Mouse (Mus musculus) liver, embryonic 16.5 days (tissue): ENCODE results near the gene Git1. TPM values are rescaled to one million over a fixed set of nuclear protein-coding genes. Genes with fewer than 3 reads are reported as not detected.
A peak's percentile ranks its signal among the peaks of the same experiment; 100 is the strongest.

Experiments
- ATAC-seq: fragments of 200-750 bp; cut with Nextera tagmentation; 2 replicates; pipeline ENCODE4 v1.8.0; 2017; ENCODE audit warnings: low read depth, mild to moderate bottlenecking, moderate number of reproducible peaks, moderate library complexity
- H3K27ac ChIP-seq: fragments of 300-500 bp; sonication (generic); 2 replicates; pipeline ENCODE4 v1.5.1; 2014; ENCODE audit warnings: mild to moderate bottlenecking, low read length
- H3K27me3 ChIP-seq: fragments of 300-500 bp; sonication (generic); 2 replicates; pipeline ENCODE4 v1.6.1; 2014; ENCODE audit warnings: low read depth, low read length, mixed read lengths; ENCODE audit not compliant: control insufficient read depth, insufficient read depth
- H3K36me3 ChIP-seq: fragments of 300-500 bp; sonication (generic); 2 replicates; pipeline ENCODE4 v1.6.1; 2014; ENCODE audit warnings: mild to moderate bottlenecking; ENCODE audit not compliant: control insufficient read depth, insufficient read depth
- H3K4me1 ChIP-seq: fragments of 300-500 bp; sonication (generic); 2 replicates; pipeline ENCODE4 v1.6.1; 2014; ENCODE audit warnings: low read depth, low read length, mixed read lengths; ENCODE audit not compliant: control insufficient read depth
- H3K4me2 ChIP-seq: fragments of 300-500 bp; sonication (generic); 2 replicates; pipeline ENCODE4 v1.6.1; 2014; ENCODE audit warnings: low read depth, low read length, mixed read lengths
- H3K4me3 ChIP-seq: fragments of 300-500 bp; sonication (generic); 2 replicates; pipeline ENCODE4 v1.5.1; 2014; ENCODE audit warnings: low read depth, mild to moderate bottlenecking, low read length
- H3K9ac ChIP-seq: fragments of 300-500 bp; sonication (generic); 2 replicates; pipeline ENCODE4 v1.6.1; 2014; ENCODE audit warnings: low read depth, low read length
- H3K9me3 ChIP-seq: fragments of 300-500 bp; sonication (generic); replicated peaks from 2 replicates; pipeline ENCODE4 v1.6.1; 2016; ENCODE audit warnings: low read length; ENCODE audit not compliant: control insufficient read depth
- WGBS: fragments of 180-500 bp; shearing (Covaris S2); extraction: QIAGEN DNeasy Blood & Tissue Kit; methylation state at CpG from one replicate; pipeline ENCODE4 v1.1.7; 2014; ENCODE audit not compliant: insufficient replicate concordance; 5-methylcytosine and 5-hydroxymethylcytosine counted together
- polyA plus RNA-seq: library from polyadenylated mRNA; unstranded; fragments of >200 nt; fragmentation: Nextera tagmentation; extraction: Ambion mirVana; gene quantifications from 2 replicates; pipeline ENCODE4 v1.2.1, GENCODE M21; 2015

The Git1 gene
- polyA plus RNA-seq, result 1.3 and 1.5 TPM in 2 replicates

DNA sequence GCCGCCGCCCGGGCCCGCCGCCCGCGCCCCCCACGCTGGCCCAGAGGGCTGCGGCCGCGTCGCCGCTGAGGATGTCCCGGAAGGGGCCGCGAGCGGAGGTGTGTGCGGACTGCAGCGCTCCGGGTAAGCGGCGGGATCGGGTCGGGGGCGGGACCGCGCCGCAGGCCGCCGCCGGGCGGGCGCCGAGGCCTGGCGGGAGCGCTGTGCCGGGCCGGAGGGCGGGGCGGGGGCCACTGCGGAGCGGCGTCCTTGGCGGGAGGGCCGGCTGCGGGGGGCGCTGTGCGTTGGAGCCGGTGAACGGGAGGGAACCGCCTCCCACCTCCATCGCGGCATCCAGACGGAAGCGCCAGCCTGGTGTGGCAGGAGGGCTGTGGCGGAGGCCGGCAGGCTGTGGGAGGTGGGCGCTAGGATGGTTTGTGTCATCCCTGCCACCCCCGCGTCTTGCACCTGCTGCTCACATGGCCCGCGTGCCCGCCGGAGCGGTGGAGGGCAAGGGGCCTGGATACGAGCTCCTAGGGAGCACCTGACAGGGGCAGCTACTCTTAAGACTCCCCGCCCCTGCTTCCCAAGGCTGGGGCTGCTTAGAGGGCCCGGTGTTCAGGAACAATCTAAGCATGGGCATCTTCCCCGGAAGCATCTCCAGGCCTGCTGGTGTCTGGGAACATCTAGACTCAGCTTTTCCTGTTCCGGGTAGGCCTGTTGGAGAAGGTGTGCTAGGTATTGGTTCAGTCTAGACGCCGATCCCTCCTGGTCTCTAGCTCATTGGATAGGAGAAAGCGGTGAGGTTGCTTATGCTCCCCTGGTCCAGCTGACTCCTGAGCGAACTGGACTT is at the start of gene Git1:
Gene Git1 (plus strand): TSS at position 51 of the 832 bp plus-strand sequence.
- peak within 1 kb of the TSS; percentile 97 for H3K4me2 ChIP-seq
- H3K36me3 ChIP-seq, result no peaks in the 10 kb centered on the region
- H3K4me1 ChIP-seq, result peaks cover 64% of the 10 kb centered on the region
- no peaks in the 10 kb centered on the region for H3K9me3 ChIP-seq
- H3K27ac ChIP-seq, result peak within 1 kb of the TSS; percentile 73
- peak within 1 kb of the TSS; percentile 87 for H3K9ac ChIP-seq
- WGBS, result under 1% methylated on average over 64 of the region's 74 CpGs
- H3K27me3 ChIP-seq, result peaks cover 27% of the 10 kb centered on the region
- peak; percentile 30 for ATAC-seq
- H3K4me3 ChIP-seq, result peak within 1 kb of the TSS; percentile 84

DNA sequence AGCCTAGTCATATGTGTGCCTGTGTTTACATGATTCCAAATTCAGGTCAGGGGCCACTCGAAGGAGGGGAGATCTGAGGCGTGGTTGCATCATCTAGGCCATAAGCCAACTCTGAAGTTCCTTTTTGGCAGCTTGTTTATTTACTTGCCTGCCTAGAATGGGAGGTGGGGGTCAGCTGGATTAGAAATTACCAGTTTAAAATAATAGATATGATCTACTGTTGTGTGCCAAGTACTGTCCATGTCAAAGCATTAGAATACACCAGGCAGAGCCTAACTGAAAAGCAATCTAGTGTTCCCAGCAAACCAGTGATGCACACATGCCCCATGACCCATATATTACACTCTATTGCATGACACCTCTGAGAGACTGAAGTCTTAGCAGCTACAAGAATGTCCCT is 48.4 kb upstream of the Git1 start:
- Histone ChIP-seq H3K36me3 (no peaks in the 10 kb centered on the region; the same call in 1 of the 2 replicates), H3K4me2 (no peak overlapping the region), H3K4me1 (peaks cover 15% of the 10 kb centered on the region), H3K9ac (no peak overlapping the region), H3K27ac (no peak overlapping the region), H3K9me3 (no peaks in the 10 kb centered on the region), H3K4me3 (no peak overlapping the region), H3K27me3 (no peaks in the 10 kb centered on the region)
- 44% methylated on average over 2 of the region's 2 CpGs for WGBS
- ATAC-seq, result no peak

DNA sequence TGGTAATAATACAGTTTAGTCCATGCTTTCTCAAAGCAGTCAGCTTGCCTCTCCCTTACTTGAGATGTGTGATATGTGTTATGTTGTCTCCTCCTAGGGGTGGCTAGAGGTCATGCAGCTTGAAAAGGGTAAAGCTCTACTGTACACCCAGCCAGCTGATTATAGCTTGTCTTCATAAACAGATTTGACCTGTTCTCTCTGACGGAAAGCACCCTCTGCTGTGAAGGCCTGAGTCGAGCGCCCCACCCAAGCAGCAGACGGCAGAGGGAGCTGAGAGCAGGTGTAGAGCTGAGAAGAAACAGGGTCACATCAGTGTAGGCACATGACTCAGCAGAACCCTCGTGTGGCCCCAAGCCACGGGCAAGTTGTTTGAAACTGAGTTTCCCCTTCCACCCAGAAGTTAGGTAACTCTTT is 46.7 kb upstream of the Git1 start:
- Histone ChIP-seq H3K4me2 (no peak overlapping the region), H3K9ac (no peak overlapping the region), H3K4me1 (peaks cover 15% of the 10 kb centered on the region), H3K9me3 (no peaks in the 10 kb centered on the region), H3K27ac (no peak overlapping the region; the same call in 1 of the 2 replicates), H3K27me3 (no peaks in the 10 kb centered on the region), H3K36me3 (no peaks in the 10 kb centered on the region; the same call in 1 of the 2 replicates), H3K4me3 (no peak overlapping the region)
- peak; percentile 85 for ATAC-seq
- WGBS, result 9% methylated on average over 6 of the region's 6 CpGs

DNA sequence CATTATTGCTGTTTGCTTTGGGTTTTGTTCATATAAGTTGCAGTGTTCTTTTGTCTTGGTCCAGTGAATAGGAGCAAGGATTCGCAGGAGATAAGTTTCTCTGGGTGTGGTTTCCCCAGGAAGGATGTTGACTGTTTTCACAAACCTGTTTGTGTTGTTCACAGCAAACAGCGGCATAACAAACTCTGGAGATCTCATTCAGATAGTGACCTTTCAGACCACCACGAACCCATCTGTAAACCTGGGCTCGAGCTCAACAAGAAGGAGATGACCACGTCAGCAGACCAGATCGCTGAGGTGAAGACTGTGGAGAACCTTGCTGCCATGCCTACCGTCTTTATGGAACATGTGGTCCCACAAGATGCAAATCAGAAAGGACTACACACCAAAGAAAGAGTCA is 44.1 kb upstream of the Git1 start:
- H3K4me3 ChIP-seq, result no peak overlapping the region
- WGBS, result 79% methylated on average over 7 of the region's 7 CpGs

DNA sequence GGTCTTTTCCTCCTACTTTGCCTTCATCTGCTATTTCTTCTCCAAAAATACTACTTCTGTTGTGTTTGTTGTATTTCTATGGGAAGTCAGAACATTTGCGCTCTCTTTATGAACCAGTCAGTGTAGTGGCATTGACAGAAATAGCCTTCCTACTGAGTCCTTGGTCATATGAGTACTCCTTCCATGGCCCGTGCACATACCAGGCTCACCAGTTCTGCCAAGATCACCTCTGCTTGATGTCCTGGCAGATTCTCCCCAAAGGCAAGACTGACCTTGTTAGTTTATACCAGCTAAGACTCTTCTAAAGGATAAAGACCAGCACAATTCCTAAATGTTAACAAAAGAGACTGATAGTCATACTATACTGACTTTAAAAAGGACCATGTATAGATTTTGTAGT is 41.7 kb upstream of the Git1 start:
- Histone ChIP-seq H3K4me2 (no peak overlapping the region), H3K27me3 (no peaks in the 10 kb centered on the region), H3K36me3 (peaks cover 6% of the 10 kb centered on the region; the same call in 1 of the 2 replicates), H3K9me3 (no peaks in the 10 kb centered on the region), H3K4me3 (no peak overlapping the region), H3K27ac (no peak overlapping the region), H3K9ac (no peak overlapping the region), H3K4me1 (peaks cover 2% of the 10 kb centered on the region; the same call in 1 of the 2 replicates)
- ATAC-seq, result no peak
- 84% methylated on average over 2 of the region's 2 CpGs for WGBS

More for the DNA sequence above, 44.1 kb upstream of the Git1 start:
- no peaks in the 10 kb centered on the region for H3K9me3 ChIP-seq
- peaks cover 2% of the 10 kb centered on the region; the same call in 1 of the 2 replicates for H3K36me3 ChIP-seq
- H3K4me2 ChIP-seq, result no peak overlapping the region
- no peaks in the 10 kb centered on the region for H3K27me3 ChIP-seq
- no peak for ATAC-seq
- no peak overlapping the region for H3K9ac ChIP-seq
- H3K27ac ChIP-seq, result no peak overlapping the region
- peaks cover 15% of the 10 kb centered on the region for H3K4me1 ChIP-seq

DNA sequence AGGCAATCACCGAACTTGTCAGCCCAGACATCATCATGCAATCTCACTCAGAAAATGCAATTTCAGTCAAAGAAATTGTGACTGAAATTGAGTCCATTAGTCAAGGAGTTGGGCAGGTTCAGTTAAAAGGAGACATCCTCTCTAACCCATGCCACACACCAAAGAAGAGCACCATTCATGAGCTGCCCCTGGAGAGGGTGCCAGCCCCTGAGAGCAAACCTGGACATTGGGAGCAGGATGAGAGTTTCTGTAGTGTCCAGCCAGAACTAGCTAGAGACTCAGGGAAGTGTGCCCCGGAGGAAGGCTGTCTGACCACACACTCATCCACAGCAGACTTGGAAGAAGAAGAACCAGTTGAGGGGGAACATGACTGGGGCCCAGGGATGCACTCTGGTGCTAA is 40.0 kb upstream of the Git1 start:
- no peak overlapping the region for H3K27ac ChIP-seq
- H3K4me2 ChIP-seq, result no peak overlapping the region
- ATAC-seq, result no peak
- no peak overlapping the region for H3K9ac ChIP-seq
- no peaks in the 10 kb centered on the region for H3K4me1 ChIP-seq
- H3K9me3 ChIP-seq, result no peaks in the 10 kb centered on the region
- WGBS, result 90% methylated on average over 2 of the region's 2 CpGs
- H3K27me3 ChIP-seq, result no peaks in the 10 kb centered on the region
- no peak overlapping the region for H3K4me3 ChIP-seq
- H3K36me3 ChIP-seq, result peaks cover 6% of the 10 kb centered on the region; the same call in 1 of the 2 replicates

DNA sequence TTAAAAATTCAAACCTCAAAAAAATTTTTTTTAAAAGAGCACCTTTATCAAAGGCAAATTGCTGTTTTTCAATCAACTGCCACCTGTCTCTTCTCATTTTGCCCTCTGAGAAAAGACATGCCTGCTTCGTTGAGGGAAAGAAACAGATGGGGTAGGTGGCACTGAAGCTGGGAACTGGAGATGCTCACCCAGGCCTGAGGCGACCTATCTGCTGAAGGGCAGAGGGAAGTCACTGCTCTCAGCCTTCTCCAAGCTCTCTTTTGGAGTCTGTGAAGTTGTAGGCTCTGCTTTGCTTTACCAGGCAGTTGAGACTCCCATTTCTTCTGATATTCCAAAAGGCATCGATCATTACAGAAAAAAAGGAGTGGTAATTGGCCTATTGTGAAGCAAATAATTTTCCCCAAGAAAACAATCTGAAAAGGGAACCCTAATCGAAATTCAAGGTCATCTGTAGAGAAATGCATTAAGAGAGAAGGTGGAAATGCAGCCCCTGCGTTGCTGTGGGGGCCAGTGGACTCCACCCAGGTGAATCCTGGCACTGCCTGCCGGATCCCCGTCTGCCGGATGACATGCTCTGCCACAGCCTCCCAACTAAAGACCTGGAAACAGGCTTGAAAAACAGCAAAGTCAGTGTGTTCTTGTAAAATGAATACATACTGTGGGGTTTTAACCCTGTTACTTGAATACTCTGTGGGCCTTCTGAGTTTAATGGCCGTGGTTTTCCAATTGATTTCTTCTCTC is 37.4 kb upstream of the Git1 start:
- 78% methylated on average over 9 of the region's 9 CpGs for WGBS
- H3K9ac ChIP-seq, result no peak overlapping the region
- H3K27ac ChIP-seq, result no peak overlapping the region
- H3K4me3 ChIP-seq, result no peak overlapping the region
- ATAC-seq, result no peak
- H3K36me3 ChIP-seq, result 0 out of 2 replicates have a peak, but pooled peaks cover 6% of the 10 kb centered on the region
- no peaks in the 10 kb centered on the region for H3K4me1 ChIP-seq
- no peak overlapping the region for H3K4me2 ChIP-seq
- no peaks in the 10 kb centered on the region for H3K9me3 ChIP-seq
- peaks cover 3% of the 10 kb centered on the region for H3K27me3 ChIP-seq

DNA sequence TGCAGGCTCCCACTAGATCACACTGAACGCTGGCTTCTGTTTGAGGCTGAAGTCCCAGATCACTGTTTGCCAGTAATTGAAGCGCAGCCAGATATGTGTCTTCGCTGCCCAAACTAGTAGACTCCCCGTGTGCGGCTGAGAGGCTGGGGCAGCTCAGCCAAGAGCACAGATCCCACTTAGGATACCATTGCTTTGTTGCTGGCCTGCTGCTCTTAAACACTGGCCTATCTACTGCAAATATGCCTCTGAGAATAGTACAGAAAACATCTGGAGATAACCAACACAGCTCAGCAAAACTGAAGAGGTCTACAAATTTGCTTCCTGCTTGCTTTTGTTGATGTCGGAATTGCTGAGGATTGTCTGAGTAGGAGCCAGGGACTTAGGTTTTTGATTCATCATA is 36.5 kb upstream of the Git1 start:
- H3K9ac ChIP-seq, result no peak overlapping the region
- no peak for ATAC-seq
- H3K4me3 ChIP-seq, result no peak overlapping the region
- H3K4me2 ChIP-seq, result no peak overlapping the region
- no peak overlapping the region for H3K27ac ChIP-seq
- peaks cover 12% of the 10 kb centered on the region for H3K27me3 ChIP-seq
- no peaks in the 10 kb centered on the region for H3K4me1 ChIP-seq
- 0 out of 2 replicates have a peak, but pooled peaks cover 6% of the 10 kb centered on the region for H3K36me3 ChIP-seq
- WGBS, result 68% methylated on average over 6 of the region's 6 CpGs
- H3K9me3 ChIP-seq, result no peaks in the 10 kb centered on the region
